Mouse (Mus musculus) MEL (cell line): ENCODE measurements around the gene Selenoo. TPM values are rescaled to one million over a fixed set of nuclear protein-coding genes. Genes with fewer than 3 reads are reported as not detected.

ENCODE experiments used
- DNase-seq: peaks from one replicate; pipeline ENCODE4 v3.0.0; 2011; ENCODE audit warnings: low read depth, low spot score
- H3K27ac ChIP-seq: 2 replicates; pipeline ENCODE4 v1.5.1; 2012; ENCODE audit warnings: low read depth, mild to moderate bottlenecking, control low read depth, low read length, moderate library complexity; ENCODE audit not compliant: control insufficient read depth
- H3K27me3 ChIP-seq, 2 experiments: fragments of 150-350 bp in 1 of 2; sonication (generic) in 1 of 2; 2 replicates each; pipeline ENCODE4 v1.6.1; 2012; ENCODE audit warnings: low read length in 2 of 2, mild to moderate bottlenecking in 2 of 2, improper control_type of control experiment in 1 of 2, moderate library complexity in 1 of 2; ENCODE audit not compliant: insufficient read depth in 2 of 2, control insufficient read depth in 1 of 2
- H3K36me3 ChIP-seq, 2 experiments: 2 replicates each; pipeline ENCODE4 v1.6.1; 2012 to 2014; ENCODE audit warnings: low read length in 2 of 2, improper control_type of control experiment in 1 of 2, inconsistent platforms in 1 of 2, mild to moderate bottlenecking in 1 of 2; ENCODE audit not compliant: insufficient read depth in 2 of 2, control insufficient read depth in 1 of 2
- H3K4me1 ChIP-seq, 2 experiments: fragments of 150-350 bp in 1 of 2; sonication (generic) in 1 of 2; 2 replicates each; pipeline ENCODE4 v1.6.1; 2012; ENCODE audit warnings: low read length in 2 of 2, improper control_type of control experiment in 1 of 2, mild to moderate bottlenecking in 1 of 2; ENCODE audit not compliant: insufficient read depth in 2 of 2, control insufficient read depth in 1 of 2
- H3K4me3 ChIP-seq, 2 experiments: fragments of 150-350 bp in 1 of 2; sonication (generic) in 1 of 2; 2 replicates each; pipeline ENCODE4 v1.5.1; 2012; ENCODE audit warnings: low read depth in 2 of 2, low read length in 2 of 2, mild to moderate bottlenecking in 2 of 2, moderate library complexity in 2 of 2, control low read depth in 1 of 2, improper control_type of control experiment in 1 of 2; ENCODE audit not compliant: control insufficient read depth in 1 of 2, insufficient read depth in 1 of 2
- H3K79me2 ChIP-seq: 2 replicates; pipeline ENCODE4 v1.6.1; 2012; ENCODE audit warnings: mild to moderate bottlenecking, low read length, moderate library complexity; ENCODE audit not compliant: control insufficient read depth, poor library complexity, insufficient read depth
- H3K9ac ChIP-seq: 2 replicates; pipeline ENCODE4 v1.6.1; 2012; ENCODE audit warnings: low read depth, mild to moderate bottlenecking, control low read depth, low read length, moderate library complexity; ENCODE audit not compliant: control insufficient read depth, poor library complexity, severe bottlenecking
- H3K9me3 ChIP-seq: fragments of 150-350 bp; sonication (generic); replicated peaks from 2 replicates; pipeline ENCODE4 v1.6.1; 2012; ENCODE audit warnings: mild to moderate bottlenecking, low read length, improper control_type of control experiment, moderate library complexity; ENCODE audit not compliant: insufficient read depth
- BHLHE40 ChIP-seq: IDR thresholded peaks from 2 replicates; pipeline ENCODE4 v1.6.1; 2012; ENCODE audit warnings: low read depth, mild to moderate bottlenecking, inconsistent platforms, low read length, improper control_type of control experiment, borderline replicate concordance
- EP300 ChIP-seq, 2 experiments: IDR thresholded peaks; 2 replicates each; pipeline ENCODE4 v1.6.1; 2011; ENCODE audit warnings: improper control_type of control experiment in 2 of 2, low read length in 2 of 2, low read depth in 1 of 2, mild to moderate bottlenecking in 1 of 2
- ETS1 ChIP-seq: IDR thresholded peaks from 2 replicates; pipeline ENCODE4 v1.6.1; 2012; ENCODE audit warnings: low read depth, mild to moderate bottlenecking, inconsistent platforms, low read length, improper control_type of control experiment, moderate library complexity
- GABPA ChIP-seq: IDR thresholded peaks from 2 replicates; pipeline ENCODE4 v1.6.1; 2012; ENCODE audit warnings: low read depth, mild to moderate bottlenecking, inconsistent platforms, low read length, improper control_type of control experiment, moderate library complexity
- GATA1 ChIP-seq: IDR thresholded peaks from 2 replicates; pipeline ENCODE4 v1.6.1; 2011; ENCODE audit warnings: low read depth, low read length, improper control_type of control experiment
- JUND ChIP-seq: IDR thresholded peaks from 2 replicates; pipeline ENCODE4 v1.6.1; 2011; ENCODE audit warnings: low read depth, mild to moderate bottlenecking, improper control_type of control experiment, low read length
- KAT2A ChIP-seq: conservative IDR thresholded peaks from 2 replicates; pipeline ENCODE4 v1.6.1; 2012; ENCODE audit warnings: low read depth, low read length, improper control_type of control experiment, inconsistent platforms
- MAFK ChIP-seq: IDR thresholded peaks from 2 replicates; pipeline ENCODE4 v1.6.1; 2011; ENCODE audit warnings: low read depth, mild to moderate bottlenecking, low read length, improper control_type of control experiment, borderline replicate concordance
- MEF2A ChIP-seq: IDR thresholded peaks from 2 replicates; pipeline ENCODE4 v1.6.1; 2014; ENCODE audit warnings: low read depth, mild to moderate bottlenecking, inconsistent platforms, low read length, improper control_type of control experiment; ENCODE audit not compliant: poor library complexity, insufficient replicate concordance, severe bottlenecking; ENCODE audit errors: extremely low read depth
- NELFE ChIP-seq: IDR thresholded peaks from 2 replicates; pipeline ENCODE4 v1.6.1; 2011; ENCODE audit warnings: low read depth, low read length, improper control_type of control experiment
- POLR2AphosphoS2 ChIP-seq: IDR thresholded peaks from 2 replicates; pipeline ENCODE4 v1.6.1; 2011; ENCODE audit warnings: low read length, improper control_type of control experiment
- POLR2AphosphoS5 ChIP-seq: IDR thresholded peaks from 2 replicates; pipeline ENCODE4 v1.6.1; 2012; ENCODE audit warnings: low read depth, borderline replicate concordance, mild to moderate bottlenecking, inconsistent platforms, low read length, moderate library complexity, mixed read lengths
- RAD21 ChIP-seq: IDR thresholded peaks from 2 replicates; pipeline ENCODE4 v1.6.1; 2011; ENCODE audit warnings: mild to moderate bottlenecking, low read depth, low read length, improper control_type of control experiment
- RCOR1 ChIP-seq: IDR thresholded peaks from 2 replicates; pipeline ENCODE4 v1.6.1; 2012; ENCODE audit warnings: low read depth, mild to moderate bottlenecking, inconsistent platforms, low read length, improper control_type of control experiment
- TBP ChIP-seq: IDR thresholded peaks from 2 replicates; pipeline ENCODE4 v1.8.0; 2011; ENCODE audit warnings: low read depth, low read length, improper control_type of control experiment
- USF1 ChIP-seq: IDR thresholded peaks from 2 replicates; pipeline ENCODE4 v1.6.1; 2014; ENCODE audit warnings: low read depth, mild to moderate bottlenecking, inconsistent platforms, low read length, improper control_type of control experiment, moderate library complexity
- USF2 ChIP-seq, 2 experiments: IDR thresholded peaks; 2 replicates each; pipeline ENCODE4 v1.6.1; 2011 to 2012; ENCODE audit warnings: improper control_type of control experiment in 2 of 2, low read length in 2 of 2, borderline replicate concordance in 1 of 2, inconsistent platforms in 1 of 2, low read depth in 1 of 2, mild to moderate bottlenecking in 1 of 2; ENCODE audit not compliant: insufficient read depth in 1 of 2
- ZKSCAN1 ChIP-seq: IDR thresholded peaks from 2 replicates; pipeline ENCODE4 v1.6.1; 2012; ENCODE audit warnings: low read depth, mild to moderate bottlenecking, inconsistent platforms, low read length, improper control_type of control experiment, moderate library complexity
- ZMIZ1 ChIP-seq: IDR thresholded peaks from 2 replicates; pipeline ENCODE4 v1.6.1; 2012; ENCODE audit warnings: low read depth, mild to moderate bottlenecking, inconsistent platforms, low read length, improper control_type of control experiment, moderate library complexity
- ZNF384 ChIP-seq: IDR thresholded peaks from 2 replicates; pipeline ENCODE4 v1.6.1; 2012; ENCODE audit warnings: low read depth, mild to moderate bottlenecking, inconsistent platforms, low read length, improper control_type of control experiment
- polyA plus RNA-seq, 2 experiments: library from polyadenylated mRNA; stranded (reverse) in 1 of 2; unstranded in 1 of 2; fragments of >175 nt in 1 of 2; fragments of >200 nt in 1 of 2; gene quantifications; 2 replicates each; pipeline versions ENCODE4 v1.2.1 to v1.2.4; 2012; ENCODE audit warnings: low replicate concordance in 2 of 2, low read depth in 1 of 2; ENCODE audit not compliant: insufficient read length in 2 of 2, insufficient read depth in 1 of 2, missing spikeins in 1 of 2
- total RNA-seq: library from RNA; depleted of rRNA; stranded (reverse); fragments of 300-350 nt; gene quantifications from 2 replicates; pipeline ENCODE4 v1.2.3, GENCODE M21; 2012

Selenoo gene
- total and polyA plus RNA-seq, 3 experiments: 16.6 to 17.3 TPM; not detected in 1

GRCm38 (mm10) chr15:89061761-89062517, 26.9 kb upstream of the Selenoo start:
- no peak overlapping the region for H3K4me3 ChIP-seq
- no peaks in the 10 kb centered on the region for H3K9me3 ChIP-seq
- no peak for TF ChIP-seq EP300 (IDR thresholded peaks at IDR 0.05; ENCODE audit: low read depth in 1 of 2, low read length in 2 of 2)
- no peak for TF ChIP-seq TBP
- TF ChIP-seq USF2 (IDR thresholded peaks at IDR 0.05; ENCODE audit: borderline replicate concordance in 1 of 2, insufficient read depth in 1 of 2, low read depth in 1 of 2, low read length in 2 of 2): no peak
- no peak for TF ChIP-seq POLR2AphosphoS2
- no peak for TF ChIP-seq MEF2A
- no peaks in the 10 kb centered on the region for H3K4me1 ChIP-seq
- peaks cover 2 to 12% of the 10 kb centered on the region in 2 experiments; a peak in 3 of 4 replicates for H3K27me3 ChIP-seq
- no peak for DNase-seq
- H3K36me3 ChIP-seq: no peaks in the 10 kb centered on the region
- H3K79me2 ChIP-seq: no peaks in the 10 kb centered on the region
- no peak overlapping the region for H3K27ac ChIP-seq
- H3K9ac ChIP-seq: no peak overlapping the region

DNA sequence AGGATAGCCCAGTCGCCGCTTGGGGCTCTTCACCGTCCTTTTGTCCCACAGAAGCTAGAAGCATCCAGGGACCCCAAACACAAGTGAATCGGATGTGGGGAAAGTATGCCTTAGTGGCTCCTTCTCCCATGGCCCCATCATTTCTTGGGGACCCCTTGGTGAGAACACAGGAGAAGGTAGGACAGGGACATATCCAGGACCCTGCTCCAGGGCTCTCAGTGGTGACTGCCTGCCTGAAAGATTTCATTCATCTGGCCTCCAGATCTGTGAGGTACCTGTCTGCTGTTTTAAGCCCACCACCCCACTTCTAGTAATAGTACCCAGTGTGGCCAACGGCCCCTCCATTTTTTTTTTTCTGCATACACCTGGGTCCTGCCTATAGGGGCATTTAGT, 26.4 kb upstream of the Selenoo start:
- Histone ChIP-seq H3K9ac (no peak overlapping the region), H3K9me3 (no peaks in the 10 kb centered on the region), H3K4me1 (no peaks in the 10 kb centered on the region), H3K27me3 (peaks cover 2 to 12% of the 10 kb centered on the region in 2 experiments; a peak in 3 of 4 replicates), H3K36me3 (no peaks in the 10 kb centered on the region), H3K4me3 (no peak overlapping the region), H3K27ac (no peak overlapping the region), H3K79me2 (no peaks in the 10 kb centered on the region)
- TF ChIP-seq GABPA (no peak), USF2 (IDR thresholded peaks at IDR 0.05; ENCODE audit: borderline replicate concordance in 1 of 2, insufficient read depth in 1 of 2, low read depth in 1 of 2, low read length in 2 of 2) (no peak), BHLHE40 (no peak), ZMIZ1 (no peak), RCOR1 (no peak), ZKSCAN1 (no peak), ZNF384 (no peak), MAFK (no peak), TBP (no peak), USF1 (no peak), ETS1 (no peak), POLR2AphosphoS2 (no peak), POLR2AphosphoS5 (no peak), EP300 (IDR thresholded peaks at IDR 0.05; ENCODE audit: low read depth in 1 of 2, low read length in 2 of 2) (no peak), KAT2A (no peak), JUND (no peak), NELFE (no peak), RAD21 (no peak), GATA1 (no peak)
- no peak for DNase-seq
